Mouse (Mus musculus): ENCODE data around the gene Sipa1l3.

DNA sequence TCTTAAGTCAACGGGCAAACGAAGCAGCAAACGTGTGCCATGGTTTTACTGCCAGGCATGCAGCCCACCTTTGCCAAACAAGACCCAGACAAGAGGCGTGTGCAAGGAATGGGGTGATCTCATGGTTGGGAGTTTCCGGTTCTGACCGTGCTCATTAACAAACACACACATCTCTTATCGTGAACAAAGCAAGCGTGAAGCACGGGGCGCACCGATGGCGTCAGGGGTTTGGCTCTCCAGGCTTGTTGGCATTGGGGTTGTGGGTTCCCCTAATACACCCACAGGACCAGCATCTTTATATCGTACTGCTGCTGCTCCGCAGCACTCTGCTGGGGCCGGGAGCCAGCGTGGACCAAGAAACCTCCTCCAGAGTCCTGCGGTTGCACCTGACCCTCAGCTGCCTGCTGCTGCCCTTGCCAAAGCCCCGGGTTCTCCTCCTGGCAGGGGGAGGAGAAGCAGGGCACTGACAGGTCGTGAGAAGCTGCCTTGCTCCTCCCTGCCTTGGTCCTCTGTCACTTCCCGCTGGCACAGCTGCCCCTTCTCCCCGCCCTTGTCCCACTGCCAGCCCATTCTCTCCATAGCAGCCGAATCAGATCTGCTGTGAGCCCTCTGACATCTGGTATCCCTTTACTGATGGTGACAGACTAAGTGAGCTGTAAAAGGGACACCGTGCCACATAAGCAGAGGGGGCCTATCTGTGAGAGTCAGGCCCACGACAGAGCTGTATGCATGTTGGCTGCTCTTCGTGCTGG lies 126.5 kb downstream of the Sipa1l3 start:
- no peak for TF ChIP-seq CTCF (IDR thresholded peaks at IDR 0.05; ENCODE audit: extremely low read depth, insufficient read depth, low read length)
- TF ChIP-seq POLR2A (IDR thresholded peaks at IDR 0.05; ENCODE audit: extremely low read depth, insufficient read depth, low read length): no peak

All from cortical plate, adult 2 months (tissue).